Mouse (Mus musculus) embryonic facial prominence, embryonic 13.5 days (tissue): ENCODE measurements around the gene Mrpl53. TPM values are rescaled to one million over a fixed set of nuclear protein-coding genes. Genes with fewer than 3 reads are reported as not detected.

ENCODE experiments used
- ATAC-seq: fragments of 200-750 bp; cut with Nextera tagmentation; 2 replicates; pipeline ENCODE4 v1.8.0; 2017; ENCODE audit warnings: low read depth; ENCODE audit not compliant: insufficient number of reproducible peaks, insufficient read depth, low FRiP score, low TSS enrichment
- H3K27ac ChIP-seq: fragments of 300-500 bp; sonication (generic); 2 replicates; pipeline ENCODE4 v1.5.1; 2015; ENCODE audit warnings: moderate library complexity, mild to moderate bottlenecking, inconsistent platforms
- H3K27me3 ChIP-seq: fragments of 300-500 bp; sonication (generic); 2 replicates; pipeline ENCODE4 v1.6.1; 2015; ENCODE audit warnings: mild to moderate bottlenecking, inconsistent platforms
- H3K36me3 ChIP-seq: fragments of 300-500 bp; sonication (generic); 2 replicates; pipeline ENCODE4 v1.6.1; 2015; ENCODE audit warnings: mild to moderate bottlenecking, inconsistent platforms
- H3K4me1 ChIP-seq: fragments of 300-500 bp; sonication (generic); 2 replicates; pipeline ENCODE4 v1.6.1; 2015; ENCODE audit warnings: inconsistent platforms
- H3K4me2 ChIP-seq: fragments of 300-500 bp; sonication (generic); 2 replicates; pipeline ENCODE4 v1.6.1; 2015; ENCODE audit warnings: moderate library complexity, mild to moderate bottlenecking, inconsistent platforms
- H3K4me3 ChIP-seq: fragments of 300-500 bp; sonication (generic); 2 replicates; pipeline ENCODE4 v1.5.1; 2015; ENCODE audit warnings: mild to moderate bottlenecking, inconsistent platforms
- H3K9ac ChIP-seq: fragments of 300-500 bp; sonication (generic); 2 replicates; pipeline ENCODE4 v1.6.1; 2015; ENCODE audit warnings: mild to moderate bottlenecking, inconsistent platforms
- H3K9me3 ChIP-seq: fragments of 300-500 bp; sonication (generic); 2 replicates; pipeline ENCODE4 v1.6.1; 2016; ENCODE audit warnings: inconsistent platforms
- WGBS: fragments of 180-500 bp; shearing (Covaris S2); methylation state at CpG from one replicate; pipeline ENCODE4 v1.1.7; 2015; ENCODE audit warnings: mixed read lengths; 5-methylcytosine and 5-hydroxymethylcytosine counted together
- polyA plus RNA-seq: library from polyadenylated mRNA; unstranded; fragments of >200 nt; fragmentation: Nextera tagmentation; extraction: Ambion mirVana; gene quantifications from 2 replicates; pipeline ENCODE4 v1.2.1, GENCODE M21; 2015

Mrpl53 gene
- polyA plus RNA-seq, 1 experiment from 2014 or later: 137 TPM

DNA sequence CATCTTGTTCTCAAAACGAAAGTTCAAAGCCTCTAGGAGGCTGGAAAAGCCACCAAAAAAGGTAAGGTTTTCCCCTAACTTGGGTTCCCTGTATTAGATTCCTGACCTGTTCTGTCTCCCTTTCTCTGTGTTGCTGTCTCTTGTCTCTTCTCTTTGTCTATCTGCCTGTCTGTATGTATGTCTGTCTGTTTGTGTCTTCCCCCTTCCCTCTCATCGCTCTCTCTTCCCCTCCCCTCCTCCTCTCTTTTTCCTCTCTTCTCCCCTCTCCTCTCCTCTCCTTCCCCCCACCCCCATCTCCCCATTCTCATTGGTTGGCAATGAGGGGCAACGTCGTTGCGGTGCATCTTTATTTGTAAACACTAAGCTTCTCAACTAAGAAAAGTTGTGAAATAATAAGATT lies 16.5 kb downstream of the Mrpl53 start, which contains the start of gene Ino80b:
Gene Ino80b, minus strand, starts transcription at position 101 of the 400 bp plus-strand sequence.
- H3K9ac ChIP-seq: peak within 1 kb of the TSS; percentile 83
- no peaks in the 10 kb centered on the region for H3K36me3 ChIP-seq
- H3K27ac ChIP-seq: peak within 1 kb of the TSS; percentile 64; the same call in 1 of the 2 replicates
- ATAC-seq: no peak
- H3K4me1 ChIP-seq: peaks cover 30% of the 10 kb centered on the region
- 22% methylated on average over 5 of the region's 5 CpGs for WGBS
- no peaks in the 10 kb centered on the region for H3K27me3 ChIP-seq
- no peaks in the 10 kb centered on the region for H3K9me3 ChIP-seq
- peak within 1 kb of the TSS; percentile 83 for H3K4me2 ChIP-seq
- peak within 1 kb of the TSS; percentile 81 for H3K4me3 ChIP-seq

DNA sequence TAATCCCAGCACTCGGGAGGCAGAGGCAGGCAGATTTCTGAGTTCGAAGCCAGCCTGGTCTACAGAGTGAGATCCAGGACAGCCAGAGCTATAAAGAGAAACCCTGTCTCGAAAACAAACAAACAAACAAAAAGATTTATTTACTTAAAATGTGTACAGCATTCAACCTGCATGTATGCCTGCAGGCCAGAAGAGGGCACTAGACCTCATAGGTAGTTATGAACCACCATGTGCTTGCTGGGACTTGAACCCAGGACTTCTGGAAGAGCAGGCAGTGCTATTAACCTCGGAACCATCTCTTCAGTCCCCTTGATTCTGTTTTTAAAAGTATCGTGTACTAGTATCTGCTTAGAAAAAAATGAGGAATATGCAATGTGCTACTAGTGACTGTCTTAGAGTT lies 18.6 kb downstream of the Mrpl53 start:
- H3K4me1 ChIP-seq: peaks cover 26% of the 10 kb centered on the region
- H3K36me3 ChIP-seq: no peaks in the 10 kb centered on the region
- no peaks in the 10 kb centered on the region for H3K9me3 ChIP-seq
- H3K4me2 ChIP-seq: no peak overlapping the region
- no peaks in the 10 kb centered on the region for H3K27me3 ChIP-seq
- H3K4me3 ChIP-seq: no peak overlapping the region
- no peak for ATAC-seq
- H3K9ac ChIP-seq: no peak overlapping the region
- no peak overlapping the region for H3K27ac ChIP-seq
- WGBS: 90% methylated on average over 5 of the region's 5 CpGs

DNA sequence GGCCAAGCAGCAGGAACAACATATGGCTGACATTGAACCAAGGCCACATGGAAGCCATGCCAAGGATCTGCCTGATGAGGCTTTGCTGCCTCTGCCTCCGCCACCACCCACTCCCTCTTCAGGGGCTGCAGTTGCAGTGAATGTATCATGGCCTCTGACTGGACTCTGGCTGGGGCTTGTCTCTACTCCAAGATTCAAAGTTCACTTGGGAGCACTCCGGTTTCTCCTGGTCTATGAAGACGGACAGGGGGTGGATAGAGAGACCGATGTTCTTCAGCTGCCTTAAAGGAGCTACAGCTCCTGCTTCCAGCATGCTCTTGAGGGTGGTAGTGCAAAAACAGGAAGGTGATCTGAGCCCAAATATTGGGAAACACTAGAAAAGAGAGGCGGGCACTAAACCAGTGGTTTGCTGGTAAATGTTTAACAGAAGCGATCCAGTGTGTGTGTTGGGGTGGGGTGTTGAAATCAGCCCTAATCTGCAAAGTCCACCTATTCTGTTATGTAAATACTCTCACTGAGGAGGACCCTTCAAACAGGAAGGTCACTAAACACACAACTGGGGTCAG lies 22.7 kb downstream of the Mrpl53 start:
- Histone ChIP-seq H3K4me2 (no peak overlapping the region), H3K4me1 (peaks cover 18% of the 10 kb centered on the region), H3K4me3 (no peak overlapping the region), H3K9me3 (no peaks in the 10 kb centered on the region), H3K27me3 (no peaks in the 10 kb centered on the region), H3K27ac (no peak overlapping the region), H3K36me3 (no peaks in the 10 kb centered on the region), H3K9ac (no peak overlapping the region)
- ATAC-seq: no peak
- WGBS: 79% methylated on average over 6 of the region's 6 CpGs

DNA sequence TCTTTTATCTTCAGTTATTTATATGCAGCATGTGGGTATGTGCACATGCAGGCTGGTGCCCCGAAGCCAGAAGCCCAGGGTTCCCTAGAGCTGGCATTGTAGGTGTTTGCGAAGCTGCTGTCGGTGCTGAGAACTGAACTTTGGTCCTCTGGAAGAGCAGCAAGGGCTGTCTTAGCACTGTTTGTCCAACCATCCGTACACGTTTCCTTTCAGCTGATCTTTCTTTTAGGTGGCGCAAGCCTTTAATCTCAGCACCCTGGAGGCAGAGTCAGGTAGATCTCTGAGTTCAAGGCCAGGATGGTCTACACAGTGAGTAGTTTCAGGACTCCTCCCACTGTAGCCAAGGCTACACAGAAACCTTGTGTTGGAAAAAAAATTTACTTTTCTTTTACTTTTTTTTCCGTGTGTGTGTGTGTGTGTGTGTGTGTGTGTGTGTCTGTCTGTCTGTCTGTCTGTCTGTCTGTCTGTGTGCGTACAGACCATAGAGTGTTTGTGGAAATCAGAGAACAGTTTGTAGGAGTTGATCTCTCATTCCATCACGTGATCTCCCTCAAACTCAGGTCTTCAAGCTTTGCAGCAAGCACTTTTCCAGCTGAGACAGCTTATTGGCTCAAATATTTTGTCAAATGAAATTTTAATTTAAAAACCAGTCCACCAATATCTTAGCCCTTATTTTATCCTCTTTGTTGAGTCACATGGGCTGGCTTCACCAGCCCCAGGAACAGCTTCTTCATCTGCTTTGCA lies 23.5 kb downstream of the Mrpl53 start:
- WGBS: 86% methylated on average over 9 of the region's 9 CpGs

DNA sequence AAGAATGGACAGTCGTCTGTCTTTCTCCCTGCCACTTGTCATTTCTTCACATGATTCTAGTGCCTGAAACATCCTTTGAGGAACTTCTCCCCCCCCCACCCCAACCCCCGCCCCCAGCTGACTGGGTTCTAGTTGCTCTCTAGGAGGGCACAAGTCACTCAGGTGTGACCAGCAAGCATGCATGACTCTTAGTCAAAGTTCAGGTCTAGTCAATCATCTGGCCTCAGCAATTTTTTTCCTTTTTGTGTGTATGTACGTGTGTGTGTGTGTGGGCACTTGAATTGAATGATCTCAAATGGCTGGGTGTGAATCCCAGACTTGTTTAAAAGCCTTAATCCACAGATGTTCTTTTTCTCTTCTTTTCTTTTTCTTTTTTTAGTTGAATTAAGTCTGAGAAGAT lies 25.4 kb downstream of the Mrpl53 start:
- Histone ChIP-seq H3K27ac (no peak overlapping the region), H3K4me3 (no peak overlapping the region), H3K9me3 (no peaks in the 10 kb centered on the region), H3K36me3 (no peaks in the 10 kb centered on the region), H3K4me1 (peaks cover 35% of the 10 kb centered on the region), H3K4me2 (no peak overlapping the region), H3K27me3 (no peaks in the 10 kb centered on the region), H3K9ac (no peak overlapping the region)
- no peak for ATAC-seq
- 64% methylated on average over 3 of the region's 3 CpGs for WGBS

More for the DNA sequence above, 23.5 kb downstream of the Mrpl53 start:
- no peak for ATAC-seq
- Histone ChIP-seq H3K4me1 (peaks cover 20% of the 10 kb centered on the region), H3K9ac (no peak overlapping the region), H3K4me3 (no peak overlapping the region), H3K27me3 (no peaks in the 10 kb centered on the region), H3K36me3 (no peaks in the 10 kb centered on the region), H3K4me2 (no peak overlapping the region), H3K9me3 (no peaks in the 10 kb centered on the region), H3K27ac (no peak overlapping the region)

DNA sequence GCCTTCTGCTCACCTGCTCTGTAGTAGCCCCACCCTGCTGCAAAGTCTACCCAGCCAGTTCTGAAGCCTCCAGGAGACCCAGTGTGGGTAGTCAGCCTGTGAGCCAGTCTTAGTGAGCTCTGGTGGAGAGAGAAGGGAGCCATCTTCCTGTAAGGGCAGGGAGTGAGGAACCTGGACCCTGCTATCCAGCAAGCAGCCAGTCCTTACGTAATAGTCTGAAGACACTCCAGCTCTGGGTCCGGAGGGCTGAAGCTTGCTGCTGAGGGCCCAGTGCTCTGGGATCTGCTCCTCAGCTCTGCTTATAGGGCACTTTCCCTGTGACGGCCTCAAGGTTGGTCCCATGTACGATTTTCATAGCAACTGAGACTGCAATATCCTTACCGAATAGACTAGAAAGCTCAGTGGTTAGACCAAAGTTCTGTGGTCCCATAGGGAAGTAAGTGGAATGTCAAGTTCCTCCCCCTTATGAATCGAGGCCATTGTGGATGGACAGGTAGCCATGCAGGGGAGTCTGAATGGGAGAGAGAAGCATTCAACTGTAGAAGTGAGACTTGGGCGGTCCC lies 26.2 kb downstream of the Mrpl53 start, which contains the start of gene Rtkn:
Gene Rtkn, plus strand, starts transcription at position 513 of the 563 bp plus-strand sequence.
- peak within 1 kb of the TSS; percentile 79 for H3K4me2 ChIP-seq
- no peak for ATAC-seq
- no peaks in the 10 kb centered on the region for H3K36me3 ChIP-seq
- H3K9ac ChIP-seq: peak within 1 kb of the TSS; percentile 87
- peaks cover 43% of the 10 kb centered on the region for H3K4me1 ChIP-seq
- H3K27ac ChIP-seq: peak within 1 kb of the TSS; percentile 100
- H3K27me3 ChIP-seq: no peaks in the 10 kb centered on the region
- H3K4me3 ChIP-seq: peak within 1 kb of the TSS; percentile 51
- no peaks in the 10 kb centered on the region for H3K9me3 ChIP-seq
- 61% methylated on average over 7 of the region's 7 CpGs for WGBS

DNA sequence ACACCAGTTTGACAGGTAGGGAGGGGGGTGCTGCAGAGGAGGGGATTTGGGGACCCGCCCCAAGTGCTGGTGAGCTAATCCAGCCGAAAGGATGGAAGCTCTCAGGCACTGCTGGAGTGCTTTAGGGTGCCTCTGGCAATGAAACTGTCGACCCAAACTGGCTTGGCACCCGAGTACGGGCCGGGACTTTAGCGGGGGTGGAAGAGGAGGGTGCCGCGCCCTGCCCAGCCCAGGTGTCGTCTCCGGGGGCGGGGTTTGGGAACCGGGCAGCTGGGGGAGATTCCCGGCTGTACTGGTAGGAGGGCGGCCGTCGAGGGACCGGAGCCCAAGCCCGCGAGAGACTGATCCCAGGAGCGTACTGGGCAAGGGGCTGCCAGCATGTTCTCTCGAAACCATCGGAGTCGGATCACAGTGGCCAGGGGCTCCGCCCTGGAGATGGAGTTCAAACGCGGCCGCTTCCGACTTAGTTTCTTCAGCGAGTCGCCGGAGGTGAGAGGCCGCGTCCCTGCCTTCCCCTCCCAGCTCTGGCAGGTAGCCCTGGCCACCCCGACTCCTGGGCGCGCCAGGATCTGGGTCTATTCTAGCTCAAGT lies 26.8 kb downstream of the Mrpl53 start:
- Histone ChIP-seq H3K4me1 (peaks cover 45% of the 10 kb centered on the region), H3K36me3 (no peaks in the 10 kb centered on the region), H3K27ac (peak overlapping the region; percentile 100), H3K4me2 (peak overlapping the region; percentile 79), H3K9me3 (no peaks in the 10 kb centered on the region), H3K27me3 (no peaks in the 10 kb centered on the region), H3K4me3 (peak overlapping the region; percentile 51), H3K9ac (peak overlapping the region; percentile 87)
- no peak for ATAC-seq
- WGBS: 3% methylated on average over 37 of the region's 37 CpGs

DNA sequence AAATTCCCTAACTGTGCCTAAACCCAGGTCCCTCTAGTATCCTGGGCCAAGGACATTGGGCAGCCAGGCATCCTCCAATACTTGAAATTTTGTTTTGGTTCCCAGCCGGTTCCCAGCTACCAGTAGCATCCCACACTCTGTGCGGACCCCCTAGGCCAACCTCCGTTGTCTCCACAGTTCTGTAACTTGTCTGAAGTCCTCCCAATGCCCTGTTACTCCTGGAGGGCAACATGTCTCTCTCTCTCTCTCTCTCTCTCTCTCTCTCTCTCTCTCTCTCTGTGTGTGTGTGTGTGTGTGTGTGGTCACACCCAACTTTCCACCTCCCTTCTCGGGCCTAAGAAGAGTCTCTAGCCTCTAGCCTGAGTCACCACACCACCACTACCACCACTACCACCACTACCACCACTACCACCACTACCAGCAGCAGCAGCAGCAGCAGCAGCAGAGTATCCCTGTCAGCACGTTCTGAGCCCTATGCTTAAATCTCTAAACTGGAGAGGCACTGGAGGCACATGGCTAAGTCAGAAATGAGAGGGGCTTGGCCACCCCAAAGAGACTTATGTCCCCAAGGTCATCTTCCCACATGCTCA lies 27.5 kb downstream of the Mrpl53 start:
- Histone ChIP-seq H3K4me1 (peaks cover 48% of the 10 kb centered on the region), H3K27me3 (no peaks in the 10 kb centered on the region), H3K27ac (peak overlapping the region; percentile 100), H3K9ac (peak overlapping the region; percentile 87), H3K4me3 (peak overlapping the region; percentile 51), H3K9me3 (no peaks in the 10 kb centered on the region), H3K36me3 (no peaks in the 10 kb centered on the region), H3K4me2 (peak overlapping the region; percentile 79)
- ATAC-seq: 0 out of 2 replicates have a peak, but pooled peaks have one; percentile 1
- 10% methylated on average over 5 of the region's 5 CpGs for WGBS

DNA sequence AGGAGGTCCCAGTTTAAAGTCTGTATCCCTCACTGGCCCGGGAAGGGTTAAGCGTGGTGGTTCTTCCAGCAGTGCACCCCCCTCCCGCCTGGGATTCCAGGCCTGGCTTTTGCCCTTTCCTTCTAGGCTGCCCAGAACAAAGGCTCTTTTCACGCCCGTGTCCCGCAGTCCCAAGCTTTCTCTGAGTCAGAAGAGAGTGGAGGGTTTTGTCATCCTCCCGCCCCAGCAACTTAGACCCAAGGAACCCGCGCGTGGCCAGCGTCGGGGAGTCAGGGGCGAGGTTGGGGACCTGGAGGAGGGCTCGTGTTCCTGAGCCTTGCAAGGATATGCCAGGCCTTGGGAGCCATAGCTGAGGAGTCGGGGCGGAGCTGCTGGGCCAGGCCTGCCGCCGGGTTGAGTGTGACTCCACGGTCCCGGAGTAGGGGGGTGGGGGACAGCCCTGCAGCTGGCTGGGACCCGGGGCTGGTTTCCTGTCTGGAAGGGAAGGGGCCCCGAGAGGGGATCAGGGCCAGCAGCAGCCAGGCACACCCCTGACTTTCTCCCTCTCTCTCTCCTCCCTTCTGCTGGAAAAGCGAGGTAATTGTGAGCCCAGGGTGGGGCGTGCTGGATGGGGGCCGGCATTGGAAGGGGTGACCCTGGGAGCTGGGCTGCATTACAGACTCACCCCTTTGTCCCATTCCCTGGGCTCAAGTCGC lies 28.2 kb downstream of the Mrpl53 start:
- Histone ChIP-seq H3K4me2 (peak overlapping the region; percentile 79), H3K4me3 (peak overlapping the region; percentile 51), H3K4me1 (peaks cover 54% of the 10 kb centered on the region), H3K27me3 (no peaks in the 10 kb centered on the region), H3K9ac (peak overlapping the region; percentile 87), H3K27ac (peak overlapping the region; percentile 100), H3K36me3 (no peaks in the 10 kb centered on the region), H3K9me3 (no peaks in the 10 kb centered on the region)
- WGBS: under 1% methylated on average over 26 of the region's 26 CpGs
- ATAC-seq: peak; percentile 82

DNA sequence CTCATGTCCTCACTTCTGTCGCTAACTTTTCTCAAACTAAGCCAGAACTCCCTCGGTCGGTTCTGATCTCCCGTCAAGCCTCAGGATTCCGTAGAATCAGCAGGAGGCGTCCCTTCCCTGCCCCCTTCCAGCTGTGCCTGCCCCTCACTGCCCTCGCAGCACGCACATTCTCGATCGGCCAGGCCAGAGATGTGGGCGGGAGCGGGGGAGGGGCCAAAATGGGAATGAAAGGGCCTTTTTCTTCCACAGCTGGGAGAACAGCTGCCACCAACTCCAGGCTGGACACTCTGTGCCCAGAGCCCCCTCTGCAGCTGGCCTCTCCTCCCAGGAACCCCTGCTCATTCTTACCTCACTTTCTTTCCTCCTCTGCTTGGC lies 28.7 kb downstream of the Mrpl53 start:
- 1% methylated on average over 12 of the region's 12 CpGs for WGBS
- ATAC-seq: peak; percentile 76
- H3K36me3 ChIP-seq: no peaks in the 10 kb centered on the region
- no peaks in the 10 kb centered on the region for H3K9me3 ChIP-seq
- peaks cover 59% of the 10 kb centered on the region for H3K4me1 ChIP-seq
- peak overlapping the region; percentile 51 for H3K4me3 ChIP-seq
- peak overlapping the region; percentile 87 for H3K9ac ChIP-seq
- H3K27me3 ChIP-seq: no peaks in the 10 kb centered on the region
- peak overlapping the region; percentile 79 for H3K4me2 ChIP-seq
- H3K27ac ChIP-seq: peak overlapping the region; percentile 100

DNA sequence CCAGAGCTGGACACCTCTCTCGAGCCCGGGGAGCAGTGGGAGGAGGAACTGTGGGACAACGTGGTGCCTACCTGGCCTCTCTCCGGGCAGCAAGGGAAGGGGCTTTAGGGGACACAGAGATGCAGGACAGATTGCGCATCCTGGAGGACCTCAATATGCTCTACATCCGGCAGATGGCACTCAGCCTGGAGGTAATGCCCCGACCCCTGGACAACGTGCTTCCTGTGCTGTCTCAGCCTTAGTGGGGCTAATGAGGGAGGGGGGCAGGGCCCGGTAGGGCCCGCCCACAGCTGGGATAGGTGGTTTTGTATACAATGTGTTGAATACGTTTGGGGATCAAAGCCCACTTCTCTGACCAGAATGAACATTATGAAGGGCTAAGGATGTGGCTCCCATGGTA lies 29.2 kb downstream of the Mrpl53 start:
- Histone ChIP-seq H3K4me2 (peak overlapping the region; percentile 79), H3K4me1 (peaks cover 64% of the 10 kb centered on the region), H3K27me3 (no peaks in the 10 kb centered on the region), H3K4me3 (peak overlapping the region; percentile 51), H3K9ac (peak overlapping the region; percentile 87), H3K9me3 (no peaks in the 10 kb centered on the region), H3K36me3 (no peaks in the 10 kb centered on the region), H3K27ac (peak overlapping the region; percentile 100)
- WGBS: 0% methylated on average over 11 of the region's 11 CpGs
- ATAC-seq: no peak
